Mouse (Mus musculus) thymus, adult 2 months (tissue): ENCODE measurements around the gene Mbnl1. TPM values are rescaled to one million over a fixed set of nuclear protein-coding genes. Genes with fewer than 3 reads are reported as not detected.

Experiments
- DNase-seq: peaks from one replicate; pipeline ENCODE4 v3.0.0; 2021
- H3K27ac ChIP-seq: fragments of 200-500 bp; 2 replicates; pipeline ENCODE4 v1.5.1; 2012; ENCODE audit warnings: low read length, control low read depth; ENCODE audit not compliant: control insufficient read depth, insufficient read depth
- H3K27me3 ChIP-seq: fragments of 200-500 bp; 2 replicates; pipeline ENCODE4 v1.6.1; 2012; ENCODE audit warnings: mild to moderate bottlenecking, low read length, moderate library complexity, mixed read lengths; ENCODE audit not compliant: control insufficient read depth, insufficient read depth
- H3K36me3 ChIP-seq: fragments of 200-500 bp; 2 replicates; pipeline ENCODE4 v1.6.1; 2012; ENCODE audit warnings: mild to moderate bottlenecking, low read length, moderate library complexity; ENCODE audit not compliant: control insufficient read depth, insufficient read depth
- H3K4me1 ChIP-seq: fragments of 200-500 bp; replicated peaks from 2 replicates; pipeline ENCODE4 v1.6.1; 2012; ENCODE audit warnings: low read length; ENCODE audit not compliant: control insufficient read depth, insufficient read depth
- H3K4me3 ChIP-seq: fragments of 200-500 bp; 2 replicates; pipeline ENCODE4 v1.5.1; 2012; ENCODE audit warnings: mild to moderate bottlenecking, low read length, control low read depth, moderate library complexity; ENCODE audit not compliant: control insufficient read depth, insufficient read depth
- CTCF ChIP-seq: fragments of 200-500 bp; IDR thresholded peaks from 2 replicates; pipeline ENCODE4 v1.5.1; 2012; ENCODE audit warnings: mild to moderate bottlenecking, control low read depth, low read length, moderate library complexity, borderline replicate concordance; ENCODE audit not compliant: control insufficient read depth, poor library complexity, insufficient read depth; ENCODE audit errors: extremely low read depth
- POLR2A ChIP-seq: fragments of 200-500 bp; IDR thresholded peaks from 2 replicates; pipeline ENCODE4 v1.6.1; 2012; ENCODE audit warnings: mild to moderate bottlenecking, low read length, control low read depth, moderate library complexity; ENCODE audit not compliant: control insufficient read depth, poor library complexity, insufficient read depth; ENCODE audit errors: extremely low read depth
- whole genome bisulfite sequencing: fragments of 180-500 bp; shearing (Covaris S2); methylation state at CpG from one replicate; pipeline ENCODE4 v1.1.7; 2018; 5-methylcytosine and 5-hydroxymethylcytosine counted together
- polyA plus RNA-seq: library from polyadenylated mRNA; depleted of rRNA; stranded (reverse); fragments of >200 nt; gene quantifications from 2 replicates; pipeline ENCODE4 v1.2.3, GENCODE M21; 2012

Gene Mbnl1
- polyA plus RNA-seq, 1 experiment = 291 TPM

DNA sequence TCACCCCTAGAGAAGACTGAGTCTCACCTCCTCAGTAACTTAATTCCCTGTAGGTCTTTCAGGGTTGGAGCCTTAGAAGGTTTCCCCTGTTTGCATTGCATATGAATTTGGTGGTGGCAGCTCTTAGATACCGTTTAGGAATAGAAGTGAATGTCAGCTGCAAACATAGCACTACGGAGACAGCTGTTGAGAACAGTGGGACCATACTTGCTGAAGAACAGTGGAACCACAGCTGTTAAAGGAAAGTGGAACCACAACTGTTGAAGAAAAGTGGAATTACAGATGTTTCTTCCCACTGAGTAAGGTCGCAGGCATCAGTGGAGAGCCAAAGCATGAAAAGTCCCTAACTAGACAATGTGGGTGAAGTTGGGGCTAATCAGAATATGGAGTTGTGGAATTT lies 84.0 kb downstream of the Mbnl1 start:
- no peak for DNase-seq
- no peak overlapping the region for H3K27ac ChIP-seq
- peaks cover 5% of the 10 kb centered on the region; the same call in 1 of the 2 replicates for H3K36me3 ChIP-seq
- H3K4me3 ChIP-seq = no peak overlapping the region
- TF ChIP-seq POLR2A (no peak), CTCF (no peak)
- H3K27me3 ChIP-seq = no peaks in the 10 kb centered on the region
- H3K4me1 ChIP-seq = no peaks in the 10 kb centered on the region; the same call in 1 of the 2 replicates
- 67% methylated on average over 3 of the region's 3 CpGs for WGBS

GRCm38 (mm10) chr3:60558252-60558862 lies 85.7 kb downstream of the Mbnl1 start:
- Histone ChIP-seq H3K36me3 (0 out of 2 replicates have a peak, but pooled peaks cover 5% of the 10 kb centered on the region), H3K4me1 (no peaks in the 10 kb centered on the region; the same call in 1 of the 2 replicates), H3K4me3 (no peak overlapping the region), H3K27ac (no peak overlapping the region), H3K27me3 (no peaks in the 10 kb centered on the region)
- WGBS = 87% methylated on average over 7 of the region's 7 CpGs
- TF ChIP-seq CTCF (no peak), POLR2A (no peak)
- DNase-seq = no peak

DNA sequence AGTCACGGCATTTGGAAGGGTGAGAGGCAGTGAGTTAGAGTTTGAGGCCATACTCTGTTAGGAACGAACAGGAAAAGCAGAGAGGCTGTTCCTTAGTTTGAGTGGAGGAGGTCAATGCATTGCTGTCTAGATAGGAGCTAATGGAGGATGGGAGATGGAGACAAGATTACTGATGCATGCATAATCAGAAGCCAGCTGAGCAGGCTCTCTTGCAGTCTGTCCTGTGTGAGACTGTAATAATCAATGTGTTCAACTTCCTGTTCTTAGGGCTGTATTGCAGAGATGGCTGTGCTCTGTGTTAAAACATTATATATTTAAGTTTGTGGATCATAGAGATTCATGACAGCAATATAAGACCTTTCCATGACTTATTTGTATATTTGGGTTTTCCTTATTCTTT lies 87.1 kb downstream of the Mbnl1 start:
- Histone ChIP-seq H3K27me3 (no peaks in the 10 kb centered on the region), H3K4me3 (no peak overlapping the region), H3K27ac (no peak overlapping the region), H3K36me3 (0 out of 2 replicates have a peak, but pooled peaks cover 5% of the 10 kb centered on the region), H3K4me1 (no peaks in the 10 kb centered on the region)
- WGBS = 88% methylated on average over 2 of the region's 2 CpGs
- no peak for DNase-seq
- TF ChIP-seq POLR2A (no peak), CTCF (no peak)

GRCm38 (mm10) chr3:60563529-60564243 lies 91.1 kb downstream of the Mbnl1 start:
- Histone ChIP-seq H3K27me3 (no peaks in the 10 kb centered on the region), H3K36me3 (no peaks in the 10 kb centered on the region), H3K4me3 (no peak overlapping the region), H3K27ac (no peak overlapping the region), H3K4me1 (no peaks in the 10 kb centered on the region)
- TF ChIP-seq POLR2A = no peak
- DNase-seq = no peak
- 91% methylated on average over 10 of the region's 10 CpGs for WGBS

GRCm38 (mm10) chr3:60564244-60564643 lies 91.6 kb downstream of the Mbnl1 start:
- H3K4me3 ChIP-seq = no peak overlapping the region
- 96% methylated on average over 2 of the region's 2 CpGs for WGBS

DNA sequence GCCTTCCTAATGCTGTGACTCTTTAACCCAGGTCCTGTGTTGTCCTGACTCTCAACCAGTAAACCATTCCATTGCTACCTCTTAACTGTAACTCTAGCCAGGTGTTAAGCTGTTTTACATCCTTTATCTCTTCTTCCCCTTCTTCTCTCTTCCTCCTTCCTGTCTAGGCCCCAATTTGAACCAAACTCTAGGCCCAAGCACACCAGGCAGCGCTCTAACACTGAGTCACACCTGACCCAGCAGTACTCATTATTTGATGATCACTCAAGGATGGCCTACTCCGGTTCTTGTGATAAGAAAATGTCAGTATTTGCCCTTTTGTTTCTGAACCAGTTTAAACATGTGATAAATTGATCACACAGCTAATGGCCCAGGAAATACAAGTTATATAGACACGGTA lies 92.6 kb downstream of the Mbnl1 start:
- DNase-seq = no peak
- TF ChIP-seq POLR2A (no peak), CTCF (no peak)
- no peaks in the 10 kb centered on the region for H3K27me3 ChIP-seq
- no peaks in the 10 kb centered on the region for H3K4me1 ChIP-seq
- no peak overlapping the region for H3K27ac ChIP-seq
- WGBS = 92% methylated on average over 3 of the region's 3 CpGs
- no peak overlapping the region for H3K4me3 ChIP-seq
- H3K36me3 ChIP-seq = no peaks in the 10 kb centered on the region

More at GRCm38 (mm10) chr3:60564244-60564643, 91.6 kb downstream of the Mbnl1 start:
- TF ChIP-seq CTCF = no peak
- TF ChIP-seq POLR2A = no peak
- DNase-seq = no peak
- H3K27ac ChIP-seq = no peak overlapping the region
- H3K36me3 ChIP-seq = no peaks in the 10 kb centered on the region
- H3K4me1 ChIP-seq = no peaks in the 10 kb centered on the region
- no peaks in the 10 kb centered on the region for H3K27me3 ChIP-seq
